Mouse (Mus musculus): ENCODE results near the gene Vasp. TPM values are rescaled to one million over a fixed set of nuclear protein-coding genes. Genes with fewer than 3 reads are reported as not detected.

Gene Vasp
- total and polyA plus RNA-seq, 3 experiments: 130 to 185 TPM; not detected in 1

DNA sequence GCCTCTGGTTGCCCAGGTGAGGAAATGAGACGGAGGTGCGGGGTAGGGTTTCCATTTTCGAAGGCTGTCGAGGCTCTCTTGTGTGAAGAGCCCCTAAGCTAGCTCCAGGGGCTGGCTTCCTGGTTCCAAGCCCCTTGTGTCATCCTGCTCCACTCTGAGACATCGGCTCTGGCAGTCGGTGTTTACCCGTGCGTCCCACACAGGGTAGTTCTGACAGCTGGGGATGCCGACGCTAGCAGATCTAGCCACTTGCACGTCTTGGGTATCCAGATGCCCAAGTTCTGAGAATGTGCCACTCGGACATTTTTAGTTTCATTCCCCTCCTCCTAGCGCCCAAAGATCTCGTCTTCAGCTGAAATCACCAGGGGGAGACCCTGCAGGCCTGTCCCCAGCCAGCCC lies 11.8 kb upstream of the Vasp start:
- Histone ChIP-seq H3K79me2 (ENCODE audit: control insufficient read depth, insufficient read depth, low read length, poor library complexity) (no peaks in the 10 kb centered on the region), H3K9me3 (replicated peaks; ENCODE audit: insufficient read depth, low read length) (no peaks in the 10 kb centered on the region), H3K27ac (ENCODE audit: control insufficient read depth, low read depth, low read length) (no peak overlapping the region), H3K9ac (ENCODE audit: control insufficient read depth, low read depth, low read length, poor library complexity, severe bottlenecking) (no peak overlapping the region), H3K36me3 (ENCODE audit: control insufficient read depth in 1 of 2, insufficient read depth in 2 of 2, low read length in 2 of 2) (no peaks in the 10 kb centered on the region), H3K4me1 (ENCODE audit: control insufficient read depth in 1 of 2, insufficient read depth in 2 of 2, low read length in 2 of 2) (0 out of 4 replicates have a peak, but pooled peaks cover 0 to 4% of the 10 kb centered on the region in 2 experiments), H3K27me3 (ENCODE audit: control insufficient read depth in 1 of 2, insufficient read depth in 2 of 2, low read length in 2 of 2) (no peaks in the 10 kb centered on the region), H3K4me3 (ENCODE audit: control insufficient read depth in 1 of 2, insufficient read depth in 1 of 2, low read depth in 2 of 2, low read length in 2 of 2) (no peak overlapping the region)
- DNase-seq (ENCODE audit: low read depth, low spot score): no peak
- TF ChIP-seq TAL1 (IDR thresholded peaks at IDR 0.05; ENCODE audit: low read length) (no peak), RAD21 (IDR thresholded peaks at IDR 0.05; ENCODE audit: low read depth, low read length) (no peak), CHD1 (IDR thresholded peaks at IDR 0.05; ENCODE audit: low read depth, low read length) (no peak), HCFC1 (IDR thresholded peaks at IDR 0.05; ENCODE audit: low read depth, low read length) (no peak), ZKSCAN1 (IDR thresholded peaks at IDR 0.05; ENCODE audit: low read depth, low read length) (no peak), SIN3A (IDR thresholded peaks at IDR 0.05; ENCODE audit: low read length) (no peak), POLR2AphosphoS2 (IDR thresholded peaks at IDR 0.05; ENCODE audit: low read length) (no peak), E2F4 (IDR thresholded peaks at IDR 0.05; ENCODE audit: borderline replicate concordance, low read depth, low read length) (no peak), GATA1 (IDR thresholded peaks at IDR 0.05; ENCODE audit: low read depth, low read length) (no peak), MAFK (IDR thresholded peaks at IDR 0.05; ENCODE audit: borderline replicate concordance, low read depth, low read length) (no peak), GABPA (IDR thresholded peaks at IDR 0.05; ENCODE audit: low read depth, low read length) (no peak), UBTF (IDR thresholded peaks at IDR 0.05; ENCODE audit: borderline replicate concordance, insufficient read depth, low read depth, low read length) (no peak), POLR2AphosphoS5 (IDR thresholded peaks at IDR 0.05; ENCODE audit: borderline replicate concordance, low read depth, low read length) (no peak), ZMIZ1 (IDR thresholded peaks at IDR 0.05; ENCODE audit: low read depth, low read length) (no peak), MEF2A (IDR thresholded peaks at IDR 0.05; ENCODE audit: extremely low read depth, insufficient replicate concordance, low read depth, low read length, poor library complexity, severe bottlenecking) (no peak)

DNA sequence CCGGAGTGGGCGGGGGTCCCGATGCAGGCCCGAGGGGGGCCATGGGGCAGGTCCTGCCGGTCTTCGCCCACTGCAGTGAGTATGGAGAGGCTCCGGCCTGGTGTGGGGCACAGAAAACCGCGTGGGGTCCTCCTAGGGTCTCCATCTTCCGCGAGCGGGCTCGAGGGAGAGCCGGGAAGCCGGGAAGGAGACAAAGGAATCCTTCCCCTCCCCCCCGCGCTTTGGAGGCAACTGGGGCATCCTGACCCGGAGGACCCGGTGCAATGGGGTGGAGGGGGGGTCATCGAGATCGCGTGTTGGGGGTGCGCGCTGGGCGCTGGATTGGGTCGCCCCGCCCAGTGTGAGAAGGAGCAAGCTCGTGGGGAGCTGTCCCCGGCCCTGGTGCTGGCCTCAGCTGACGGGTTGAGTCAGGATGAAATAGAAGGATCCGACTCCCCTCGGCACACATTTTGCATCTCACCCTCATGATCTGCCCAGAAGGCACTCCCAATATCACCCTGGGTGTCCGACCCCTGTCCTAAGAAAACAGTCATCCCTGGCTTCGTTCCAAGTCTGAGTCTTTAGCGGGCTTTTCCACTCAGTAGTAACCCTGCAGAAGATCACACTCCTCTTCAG lies 11.3 kb upstream of the Vasp start:
- peak overlapping the region; percentile 47 to 49 for H3K4me3 ChIP-seq (ENCODE audit: control insufficient read depth in 1 of 2, insufficient read depth in 1 of 2, low read depth in 2 of 2, low read length in 2 of 2)
- H3K9me3 ChIP-seq (replicated peaks; ENCODE audit: insufficient read depth, low read length): no peaks in the 10 kb centered on the region
- no peak overlapping the region for H3K27ac ChIP-seq (ENCODE audit: control insufficient read depth, low read depth, low read length)
- no peaks in the 10 kb centered on the region for H3K27me3 ChIP-seq (ENCODE audit: control insufficient read depth in 1 of 2, insufficient read depth in 2 of 2, low read length in 2 of 2)
- 0 out of 4 replicates have a peak, but pooled peaks cover 0 to 4% of the 10 kb centered on the region in 2 experiments for H3K4me1 ChIP-seq (ENCODE audit: control insufficient read depth in 1 of 2, insufficient read depth in 2 of 2, low read length in 2 of 2)
- no peaks in the 10 kb centered on the region for H3K36me3 ChIP-seq (ENCODE audit: control insufficient read depth in 1 of 2, insufficient read depth in 2 of 2, low read length in 2 of 2)
- no peaks in the 10 kb centered on the region for H3K79me2 ChIP-seq (ENCODE audit: control insufficient read depth, insufficient read depth, low read length, poor library complexity)
- H3K9ac ChIP-seq (ENCODE audit: control insufficient read depth, low read depth, low read length, poor library complexity, severe bottlenecking): peak overlapping the region; percentile 37
- peak; percentile 82 for DNase-seq (ENCODE audit: low read depth, low spot score)
- TF ChIP-seq SIN3A (IDR thresholded peaks at IDR 0.05; ENCODE audit: low read length) (peak; percentile 96), MAX (IDR thresholded peaks at IDR 0.05; ENCODE audit: low read length) (peak; percentile 68), CHD1 (IDR thresholded peaks at IDR 0.05; ENCODE audit: low read depth, low read length) (no peak), GABPA (IDR thresholded peaks at IDR 0.05; ENCODE audit: low read depth, low read length) (no peak), KAT2A (conservative IDR thresholded peaks at IDR 0.05; ENCODE audit: low read depth, low read length) (no peak), GATA1 (IDR thresholded peaks at IDR 0.05; ENCODE audit: low read depth, low read length) (no peak), TCF12 (IDR thresholded peaks at IDR 0.05; ENCODE audit: low read depth, low read length) (no peak), MXI1 (IDR thresholded peaks at IDR 0.05; ENCODE audit: low read depth, low read length) (peak; percentile 98), ZKSCAN1 (IDR thresholded peaks at IDR 0.05; ENCODE audit: low read depth, low read length) (no peak), SMC3 (IDR thresholded peaks at IDR 0.05; ENCODE audit: low read depth, low read length) (no peak)
